Mouse (Mus musculus): ENCODE data around the gene Ppard. TPM values are rescaled to one million over a fixed set of nuclear protein-coding genes. Genes with fewer than 3 reads are reported as not detected.
"Not testable (repeated sequence)": the region's sequence is repeated elsewhere in the genome, so short reads cannot be mapped to it uniquely, and the experiment has no call there.

The Ppard gene
- total RNA-seq, 2 experiments from 2014 or later, result 26.6 to 28.8 TPM

DNA sequence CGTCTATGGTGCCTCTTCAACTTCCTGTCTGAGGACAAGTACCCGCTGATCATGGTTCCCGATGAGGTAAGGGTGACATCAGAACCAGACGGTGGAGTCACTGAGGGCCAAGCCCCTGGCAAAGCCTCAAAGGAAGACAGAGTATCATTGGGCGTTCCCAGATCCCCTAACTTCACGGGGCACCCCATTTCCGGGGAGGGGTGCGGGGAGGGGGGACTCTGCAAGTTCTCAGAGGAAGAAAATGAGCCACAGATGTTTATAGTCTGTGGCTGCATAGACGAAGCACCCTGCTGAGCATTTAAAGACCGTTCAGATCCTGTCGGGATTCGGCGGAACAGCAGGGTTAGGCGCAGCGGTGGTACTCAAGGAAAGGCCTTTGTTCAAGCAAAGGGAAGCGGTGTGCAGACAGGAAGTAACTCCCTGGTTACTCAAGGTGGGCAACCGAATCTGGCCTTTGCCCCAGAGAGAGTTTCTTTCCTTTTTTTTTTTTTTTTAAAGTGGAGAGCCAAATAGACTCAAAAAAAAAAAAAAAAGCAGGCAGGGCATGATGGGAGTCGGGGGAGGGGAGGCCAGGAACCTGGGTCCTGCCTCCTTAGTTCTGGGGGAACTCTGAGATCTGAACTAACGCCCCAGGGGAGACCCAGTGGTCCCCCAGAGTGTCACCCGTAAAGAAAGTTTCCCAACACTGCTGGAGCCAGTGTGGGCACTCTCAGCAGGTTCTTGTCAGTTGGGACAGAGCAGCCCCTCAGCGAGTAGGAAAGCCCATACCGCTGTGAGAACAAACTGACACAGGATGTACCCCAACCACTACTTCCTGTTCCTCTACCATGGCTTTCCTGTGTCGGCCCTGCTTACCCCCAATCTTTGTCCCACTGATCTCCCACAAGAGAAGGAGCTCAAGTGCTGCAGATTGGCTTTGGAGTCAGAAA lies 14.5 kb upstream of the Ppard start:
- DNase-seq (ENCODE audit: low spot score in 2 of 2), result peak in 1 of 2 experiments; percentile 25

DNA sequence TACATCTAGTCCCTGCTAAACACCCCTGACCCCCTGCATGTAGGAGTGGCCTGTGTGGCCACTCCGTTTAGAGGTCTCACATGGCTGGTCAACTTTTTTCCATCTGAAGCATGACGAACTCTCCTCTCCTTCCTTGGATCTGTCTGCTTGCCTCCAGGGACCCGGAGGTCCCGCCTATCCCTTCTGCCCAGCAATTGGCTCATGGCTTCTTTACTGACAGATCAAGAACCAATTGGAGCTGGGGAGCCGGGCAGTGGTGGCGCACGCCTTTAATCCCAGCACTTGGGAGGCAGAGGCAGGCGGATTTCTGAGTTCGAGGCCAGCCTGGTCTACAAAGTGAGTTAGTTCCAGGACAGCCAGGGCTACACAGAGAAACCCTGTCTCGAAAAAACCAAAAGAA lies 10.0 kb upstream of the Ppard start:
- DNase-seq (ENCODE audit: low spot score in 2 of 2); intact Hi-C loops (cut with DNase I): not testable (repeated sequence)

More for the DNA sequence above, 14.5 kb upstream of the Ppard start:
- intact Hi-C loops (cut with DNase I), result no loop called here

- intact Hi-C loops (cut with DNase I), result no loop called here
- DNase-seq (ENCODE audit: low spot score in 2 of 2), result peak; percentile 77 to 93
These were observed 8.7 kb upstream of the Ppard start for GRCm38 (mm10) chr17:28223561-28224391.

- intact Hi-C loops (cut with DNase I), result no loop called here
These were observed 7.9 kb upstream of the Ppard start for GRCm38 (mm10) chr17:28224615-28225014.

DNA sequence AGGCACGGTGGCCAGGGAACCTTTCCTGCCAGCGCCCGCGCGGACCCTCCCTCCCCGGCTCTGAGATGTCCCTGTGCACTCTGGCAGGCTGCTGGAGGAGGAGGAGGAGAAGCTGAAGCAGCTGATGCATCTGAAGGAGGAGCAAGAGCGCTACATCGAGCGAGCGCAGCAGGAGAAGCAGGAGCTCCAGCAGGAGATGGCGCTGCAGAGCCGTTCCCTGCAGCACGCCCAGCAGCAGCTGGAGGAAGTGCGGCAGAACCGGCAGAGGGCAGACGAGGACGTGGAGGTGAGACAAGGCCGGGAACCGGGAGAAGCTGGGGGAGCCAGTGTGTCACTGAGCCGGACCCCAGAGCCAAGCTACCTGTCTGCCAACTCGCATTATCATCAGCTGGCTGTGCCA lies 6.5 kb upstream of the Ppard start:
- intact Hi-C loops (cut with DNase I), result loop anchor here (1.0 kb wide), 1 partner anchor 82 kb away; no protein-coding TSS in a partner anchor
- peak; percentile 89 to 97 for DNase-seq (ENCODE audit: low spot score in 2 of 2)

More at GRCm38 (mm10) chr17:28224615-28225014, 7.9 kb upstream of the Ppard start:
- no peak for DNase-seq (ENCODE audit: low spot score in 2 of 2)

DNA sequence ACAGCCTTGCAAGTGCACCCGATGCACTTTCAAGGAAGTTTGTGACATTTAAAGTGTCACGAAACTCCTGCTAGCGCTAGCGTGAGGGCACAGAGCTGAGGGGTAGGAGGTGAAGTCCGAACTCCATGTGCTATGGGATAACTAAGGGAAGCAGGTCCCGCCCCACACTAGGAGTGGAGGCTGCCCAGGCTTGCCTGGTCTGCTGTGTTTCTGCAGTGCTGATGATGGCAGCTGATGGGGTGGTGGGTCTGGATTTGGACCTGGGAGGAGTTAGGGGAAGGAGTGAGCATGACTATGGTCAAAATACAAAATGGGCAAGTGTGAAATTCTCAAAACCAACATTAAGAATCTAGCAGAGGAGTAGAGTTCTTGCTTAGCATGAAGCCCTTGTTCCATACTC lies 2.0 kb upstream of the Ppard start:
- intact Hi-C loops (cut with DNase I), result loop anchor here (5.0 kb wide), 1 partner anchor 97 kb away; the partner anchor contains the start of gene Rpl10a
- DNase-seq (ENCODE audit: low spot score in 2 of 2), result no peak

GRCm38 (mm10) chr17:28231026-28231736 lies 1.3 kb upstream of the Ppard start:
- intact Hi-C loops (cut with DNase I), result loop anchor here (5.0 kb wide), 1 partner anchor 96 kb away; the partner anchor contains the start of gene Rpl10a
- no peak for DNase-seq (ENCODE audit: low spot score in 2 of 2)

GRCm38 (mm10) chr17:28233091-28233731 lies 711 bp downstream of the Ppard start:
- peak in 1 of 2 experiments; percentile 16 for DNase-seq (ENCODE audit: low spot score in 2 of 2)
- intact Hi-C loops (cut with DNase I), result loop anchor here (2.0 to 5.0 kb wide), 2 partner anchors 94 to 290 kb away; partner anchors contain the start of gene Rpl10a

GRCm38 (mm10) chr17:28234641-28235040 lies 2.1 kb downstream of the Ppard start:
- intact Hi-C loops (cut with DNase I), result loop anchor here (5.0 kb wide), 1 partner anchor 93 kb away; the partner anchor contains the start of gene Rpl10a

DNA sequence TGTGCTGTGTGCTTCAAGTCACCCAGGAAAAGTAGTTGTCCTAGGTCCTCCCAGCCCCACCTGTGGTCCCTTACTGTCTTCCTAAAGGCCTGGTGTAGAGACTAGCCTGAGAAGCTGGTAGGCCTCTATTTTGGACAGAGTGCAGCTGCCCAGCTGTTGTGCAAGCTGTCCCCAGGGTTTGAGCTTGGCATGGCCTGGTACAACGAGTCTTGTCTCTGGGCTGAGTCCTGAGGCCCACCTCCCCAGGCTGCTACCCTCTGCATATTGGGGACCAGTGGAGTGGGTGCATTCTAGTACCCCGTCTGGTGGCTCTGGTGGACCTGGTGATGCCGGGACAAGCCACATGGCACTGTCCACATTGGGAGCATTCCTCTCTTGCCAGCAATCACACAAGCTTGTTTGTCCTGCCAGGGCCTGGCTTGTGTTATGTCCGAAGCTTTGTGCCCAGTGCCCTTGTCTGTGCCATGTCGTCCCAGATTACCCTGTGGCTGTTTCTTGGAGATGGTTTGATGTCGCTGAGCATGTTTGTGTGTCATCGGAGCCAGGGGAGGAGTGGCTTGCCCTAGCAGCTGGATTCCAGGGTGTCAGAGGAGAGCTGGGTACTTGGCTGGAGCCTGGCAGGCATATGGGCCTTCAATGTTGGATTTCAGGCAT lies 3.6 kb downstream of the Ppard start:
- no peak for DNase-seq (ENCODE audit: low spot score in 2 of 2)
- intact Hi-C loops (cut with DNase I), result no loop called here

More at GRCm38 (mm10) chr17:28234641-28235040, 2.1 kb downstream of the Ppard start:
- no peak for DNase-seq (ENCODE audit: low spot score in 2 of 2)

DNA sequence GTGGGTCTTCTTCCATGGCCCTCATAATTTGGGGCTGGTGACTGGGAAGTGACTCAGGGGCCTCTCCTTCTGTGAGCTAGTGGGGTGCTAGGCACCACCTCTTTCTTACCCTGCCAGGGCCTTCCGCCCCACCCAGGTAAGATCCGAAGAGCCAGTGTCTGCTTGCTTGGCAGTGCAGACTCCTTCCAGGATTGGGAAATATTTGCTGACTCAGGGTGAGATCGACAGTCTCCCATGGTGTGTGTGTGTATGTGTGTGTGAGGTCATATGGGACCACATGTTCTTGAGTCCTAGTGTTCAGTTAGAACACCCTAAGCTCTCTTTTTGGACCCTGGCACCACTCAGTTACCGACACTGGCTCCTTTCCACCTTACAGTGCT lies 4.1 kb downstream of the Ppard start:
- intact Hi-C loops (cut with DNase I), result no loop called here

GRCm38 (mm10) chr17:28237362-28237761 lies 4.9 kb downstream of the Ppard start:
- DNase-seq (ENCODE audit: low spot score in 2 of 2), result no peak
- intact Hi-C loops (cut with DNase I), result no loop called here

More for the DNA sequence above, 4.1 kb downstream of the Ppard start:
- DNase-seq (ENCODE audit: low spot score in 2 of 2), result no peak

DNA sequence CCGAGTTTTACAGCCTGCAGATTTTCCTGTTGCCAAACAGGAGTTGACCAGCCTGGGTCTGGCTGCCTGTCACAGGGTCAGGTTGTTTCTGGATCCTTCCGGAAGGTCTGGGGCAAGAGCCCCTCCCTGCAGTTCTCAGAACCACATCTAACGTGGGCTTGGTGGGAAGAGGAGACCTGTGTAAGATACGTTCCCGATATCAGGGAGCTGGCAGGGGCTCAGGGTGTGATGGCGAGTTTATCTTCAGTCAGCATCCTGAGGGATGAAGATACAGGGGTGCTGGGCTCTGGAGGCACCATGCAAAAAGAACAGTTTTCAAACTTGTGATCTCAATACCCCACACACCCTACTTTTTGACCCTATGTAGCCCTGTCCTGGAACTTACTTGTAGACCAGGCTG lies 5.4 kb downstream of the Ppard start:
- intact Hi-C loops (cut with DNase I), result no loop called here
- DNase-seq (ENCODE audit: low spot score in 2 of 2), result no peak

DNA sequence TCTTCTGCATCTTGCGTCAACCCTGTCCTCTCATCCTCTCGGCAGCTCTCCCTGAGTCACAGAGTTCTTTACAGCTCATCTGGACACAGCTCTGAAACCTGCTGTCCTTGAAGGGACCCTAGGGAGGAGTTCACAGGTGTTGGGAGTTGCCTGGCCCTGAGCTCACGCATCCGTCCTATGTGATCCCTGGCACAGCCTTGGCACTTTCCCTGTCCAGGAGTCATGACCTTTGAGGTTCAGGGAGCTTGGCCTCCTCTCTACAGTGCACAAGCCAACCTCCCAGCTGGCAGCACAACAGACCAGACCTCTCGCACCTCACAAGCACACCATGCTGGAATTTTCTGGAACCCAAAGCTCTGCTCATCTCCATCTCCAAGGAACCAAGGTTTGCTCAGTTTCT lies 8.3 kb downstream of the Ppard start:
- DNase-seq (ENCODE audit: low spot score in 2 of 2), result no peak
- intact Hi-C loops (cut with DNase I), result no loop called here

GRCm38 (mm10) chr17:28242296-28242695 lies 9.8 kb downstream of the Ppard start:
- DNase-seq (ENCODE audit: low spot score in 2 of 2), result no peak
- intact Hi-C loops (cut with DNase I), result no loop called here

- intact Hi-C loops (cut with DNase I), result no loop called here
- no peak for DNase-seq (ENCODE audit: low spot score in 2 of 2)
These were observed 11.7 kb downstream of the Ppard start for GRCm38 (mm10) chr17:28244214-28244613.

DNA sequence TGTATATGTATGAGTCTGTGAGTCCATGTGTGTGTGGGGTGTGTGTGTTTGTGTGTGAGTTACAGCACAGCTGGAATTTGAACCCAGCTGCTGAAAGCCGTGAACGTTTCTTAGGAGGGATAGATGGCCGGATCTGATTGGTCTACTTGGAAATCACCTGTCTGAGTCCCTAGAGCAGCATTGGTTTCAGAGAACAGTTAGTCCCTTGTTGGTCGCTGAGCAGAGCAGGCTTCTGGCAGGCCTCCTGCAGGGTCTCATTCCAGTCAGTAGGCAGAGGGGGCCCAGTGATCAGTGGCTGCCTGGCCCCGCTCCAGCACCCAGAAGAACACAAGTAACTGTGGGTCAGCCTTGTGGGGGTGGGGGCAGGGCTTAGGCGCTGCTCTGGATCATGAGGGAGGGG lies 12.2 kb downstream of the Ppard start:
- intact Hi-C loops (cut with DNase I), result no loop called here
- DNase-seq (ENCODE audit: low spot score in 2 of 2), result peak in 1 of 2 experiments; percentile 37

- no peak for DNase-seq (ENCODE audit: low spot score in 2 of 2)
- intact Hi-C loops (cut with DNase I), result no loop called here
These were observed 14.1 kb downstream of the Ppard start for GRCm38 (mm10) chr17:28246640-28247039.
